Mouse (Mus musculus) stomach, postnatal 0 days (tissue): ENCODE measurements around the gene Tnnt1. TPM values are rescaled to one million over a fixed set of nuclear protein-coding genes. Genes with fewer than 3 reads are reported as not detected.

Experiments
- ATAC-seq: fragments of 200-750 bp; cut with Nextera tagmentation; 2 replicates; pipeline ENCODE4 v1.8.0; 2017; ENCODE audit not compliant: low FRiP score, low TSS enrichment
- DNase-seq: peaks from one replicate; pipeline ENCODE4 v3.0.0-alpha.2; 2016; ENCODE audit warnings: low spot score
- H3K27ac ChIP-seq: fragments of 300-500 bp; sonication (generic); replicated peaks from 2 replicates; pipeline ENCODE4 v1.5.1; 2014; ENCODE audit warnings: mild to moderate bottlenecking, control low read depth
- H3K27me3 ChIP-seq: fragments of 300-500 bp; sonication (generic); 2 replicates; pipeline ENCODE4 v1.6.1; 2014; ENCODE audit warnings: low read length; ENCODE audit not compliant: control insufficient read depth, insufficient read depth
- H3K36me3 ChIP-seq: fragments of 300-500 bp; sonication (generic); 2 replicates; pipeline ENCODE4 v1.6.1; 2014; ENCODE audit warnings: low read length, mixed read lengths; ENCODE audit not compliant: control insufficient read depth, insufficient read depth
- H3K4me1 ChIP-seq: fragments of 300-500 bp; sonication (generic); replicated peaks from 2 replicates; pipeline ENCODE4 v1.6.1; 2014; ENCODE audit warnings: antibody characterized with exemption; ENCODE audit not compliant: control insufficient read depth, insufficient read depth
- H3K4me2 ChIP-seq: fragments of 300-500 bp; sonication (generic); replicated peaks from 2 replicates; pipeline ENCODE4 v1.6.1; 2014; ENCODE audit warnings: low read depth, mild to moderate bottlenecking, control low read depth, moderate library complexity
- H3K4me3 ChIP-seq: fragments of 300-500 bp; sonication (generic); 2 replicates; pipeline ENCODE4 v1.5.1; 2014; ENCODE audit warnings: low read depth, low read length, control low read depth
- H3K9ac ChIP-seq: fragments of 300-500 bp; sonication (generic); 2 replicates; pipeline ENCODE4 v1.6.1; 2014; ENCODE audit warnings: mild to moderate bottlenecking, low read length, control low read depth, mixed read lengths
- H3K9me3 ChIP-seq: fragments of 300-500 bp; sonication (generic); 2 replicates; pipeline ENCODE4 v1.6.1; 2016; ENCODE audit warnings: low read length; ENCODE audit not compliant: control insufficient read depth
- CTCF ChIP-seq: IDR thresholded peaks from 2 replicates; pipeline ENCODE4 v1.5.1; 2016; ENCODE audit warnings: antibody characterized with exemption, low read depth, mild to moderate bottlenecking, moderate library complexity
- EP300 ChIP-seq: optimal IDR thresholded peaks from 2 replicates; pipeline ENCODE3; 2016; ENCODE audit warnings: antibody characterized with exemption
- WGBS: fragments of 180-500 bp; shearing (Covaris S2); extraction: QIAGEN DNeasy Blood & Tissue Kit; methylation state at CpG from one replicate; pipeline ENCODE4 v1.1.7; 2014; 5-methylcytosine and 5-hydroxymethylcytosine counted together
- polyA plus RNA-seq: library from polyadenylated mRNA; unstranded; fragments of >200 nt; fragmentation: Nextera tagmentation; extraction: Ambion mirVana; gene quantifications from 2 replicates; pipeline ENCODE4 v1.2.1, GENCODE M21; 2015

The Tnnt1 gene
- polyA plus RNA-seq = 15.5 and 16.5 TPM in 2 replicates

GRCm38 (mm10) chr7:4516332-4517050 lies at the start of gene Tnnt1:
TSS of gene Tnnt1 (minus strand) at chr7:4516382.
- H3K27me3 ChIP-seq = no peaks in the 10 kb centered on the region
- H3K4me3 ChIP-seq = no peak within 1 kb of the TSS
- H3K9me3 ChIP-seq = no peaks in the 10 kb centered on the region
- H3K27ac ChIP-seq = no peak within 1 kb of the TSS
- 28% methylated on average over 4 of the region's 4 CpGs for WGBS
- no peaks in the 10 kb centered on the region for H3K4me1 ChIP-seq
- no peak within 1 kb of the TSS for H3K4me2 ChIP-seq
- no peaks in the 10 kb centered on the region for H3K36me3 ChIP-seq
- H3K9ac ChIP-seq = no peak within 1 kb of the TSS
- DNase-seq (no peak), ATAC-seq (no peak)
- TF ChIP-seq CTCF (no peak), EP300 (no peak)

DNA sequence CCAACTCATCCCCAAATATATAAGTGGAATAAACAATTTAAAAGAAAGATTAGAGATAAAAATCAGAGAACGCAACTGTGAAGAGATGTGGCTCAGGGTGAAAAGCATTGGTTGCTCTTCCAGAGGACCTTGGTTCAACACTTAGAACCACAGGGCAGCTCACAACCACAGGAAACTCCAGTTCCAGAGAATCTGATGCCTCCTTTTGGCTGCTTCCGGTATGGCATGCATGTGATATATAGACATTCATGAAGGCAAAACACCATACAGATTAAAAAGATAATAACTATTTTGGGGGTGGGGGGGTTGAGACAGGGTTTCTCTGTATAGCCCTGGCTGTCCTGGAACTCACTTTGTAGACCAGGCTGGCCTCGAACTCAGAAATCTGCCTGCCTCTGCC lies 46.5 kb upstream of the Tnnt1 start:
- no peak for ATAC-seq
- Histone ChIP-seq H3K4me3 (no peak overlapping the region), H3K4me2 (no peak overlapping the region), H3K27ac (no peak overlapping the region), H3K36me3 (no peaks in the 10 kb centered on the region), H3K9me3 (no peaks in the 10 kb centered on the region), H3K27me3 (no peaks in the 10 kb centered on the region), H3K9ac (no peak overlapping the region), H3K4me1 (no peaks in the 10 kb centered on the region)
- DNase-seq = no peak
- peak; percentile 19; the same call in 1 of the 2 replicates for TF ChIP-seq CTCF
- TF ChIP-seq EP300 = no peak
- 89% methylated on average over 3 of the region's 3 CpGs for WGBS

GRCm38 (mm10) chr7:4557167-4557560 lies 41.0 kb upstream of the Tnnt1 start:
- no peak overlapping the region for H3K9ac ChIP-seq
- no peak for DNase-seq
- no peaks in the 10 kb centered on the region for H3K36me3 ChIP-seq
- no peak for ATAC-seq
- H3K4me1 ChIP-seq = no peaks in the 10 kb centered on the region
- no peak overlapping the region for H3K4me3 ChIP-seq
- H3K4me2 ChIP-seq = no peak overlapping the region
- no peaks in the 10 kb centered on the region for H3K9me3 ChIP-seq
- H3K27me3 ChIP-seq = no peaks in the 10 kb centered on the region
- no peak overlapping the region for H3K27ac ChIP-seq
- TF ChIP-seq EP300 (no peak), CTCF (no peak)
- WGBS = 65% methylated on average over 6 of the region's 6 CpGs

DNA sequence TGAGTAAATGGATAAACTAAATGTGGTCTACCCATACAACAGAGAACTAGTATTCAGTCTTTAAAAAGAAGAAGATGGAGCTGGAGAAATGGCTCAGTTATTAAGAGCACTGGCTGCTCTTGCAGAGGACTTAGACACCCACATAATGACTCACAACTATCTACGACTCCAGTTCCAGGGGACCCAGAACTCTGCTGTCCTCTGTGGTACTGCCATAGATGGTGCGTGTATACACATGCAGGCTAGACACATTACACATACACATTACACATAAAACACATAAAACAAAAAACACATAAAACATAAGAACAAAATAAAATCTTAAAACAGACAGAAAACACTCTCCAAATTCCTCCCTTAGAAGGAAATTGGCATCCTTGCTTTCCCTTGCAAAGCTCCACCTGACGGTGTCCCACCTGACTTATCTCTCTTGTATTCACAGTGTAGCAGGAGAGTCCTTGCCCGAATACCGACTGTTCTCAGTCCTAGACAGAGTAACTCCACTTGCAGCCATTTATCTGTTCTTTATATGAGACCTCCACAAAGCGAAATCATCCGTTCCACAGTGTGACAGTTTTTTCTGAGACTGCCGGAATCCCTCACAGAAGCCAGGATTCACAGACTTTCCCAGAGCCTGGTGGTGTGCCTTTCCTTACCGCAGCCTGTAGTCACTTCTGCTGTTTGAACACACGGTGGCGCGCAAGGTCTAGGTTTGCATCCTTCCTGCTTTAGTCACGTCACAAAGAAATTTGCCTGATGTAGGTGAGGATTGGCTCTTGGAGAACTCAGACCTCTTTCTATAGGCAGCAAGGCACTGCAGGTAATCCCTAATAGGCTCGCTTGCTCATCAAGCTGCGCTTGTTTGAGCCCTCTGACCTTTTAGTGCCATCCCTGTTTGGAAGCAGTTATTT lies 40.3 kb upstream of the Tnnt1 start:
- H3K4me3 ChIP-seq = no peak overlapping the region
- 18% methylated on average over 15 of the region's 15 CpGs for WGBS
- no peaks in the 10 kb centered on the region for H3K4me1 ChIP-seq
- DNase-seq = peak; percentile 89
- no peak overlapping the region for H3K27ac ChIP-seq
- no peak overlapping the region for H3K9ac ChIP-seq
- peak; percentile 92 for ATAC-seq
- H3K36me3 ChIP-seq = no peaks in the 10 kb centered on the region
- H3K4me2 ChIP-seq = no peak overlapping the region
- no peaks in the 10 kb centered on the region for H3K9me3 ChIP-seq
- TF ChIP-seq EP300 = no peak
- TF ChIP-seq CTCF = peak; percentile 97
- no peaks in the 10 kb centered on the region for H3K27me3 ChIP-seq

GRCm38 (mm10) chr7:4547221-4547641 lies 31.0 kb upstream of the Tnnt1 start, which contains the start of gene Syt5:
TSS of gene Syt5 (minus strand) at chr7:4547541.
- Histone ChIP-seq H3K27me3 (no peaks in the 10 kb centered on the region), H3K9ac (no peak within 1 kb of the TSS; the same call in 1 of the 2 replicates), H3K4me2 (peak within 1 kb of the TSS; percentile 53), H3K4me1 (no peaks in the 10 kb centered on the region), H3K27ac (no peak within 1 kb of the TSS), H3K36me3 (no peaks in the 10 kb centered on the region), H3K4me3 (peak within 1 kb of the TSS; percentile 24), H3K9me3 (no peaks in the 10 kb centered on the region)
- no peak for TF ChIP-seq CTCF
- TF ChIP-seq EP300 = no peak
- WGBS = 5% methylated on average over 31 of the region's 33 CpGs
- ATAC-seq (peak; percentile 58), DNase-seq (peak; percentile 58)
